Mouse (Mus musculus) stomach, postnatal 0 days (tissue): Measurements from ENCODE around the gene Zfp428. TPM values are rescaled to one million over a fixed set of nuclear protein-coding genes. Genes with fewer than 3 reads are reported as not detected.

ENCODE experiments used
- ATAC-seq: fragments of 200-750 bp; cut with Nextera tagmentation; 2 replicates; pipeline ENCODE4 v1.8.0; 2017; ENCODE audit not compliant: low FRiP score, low TSS enrichment
- DNase-seq: peaks from one replicate; pipeline ENCODE4 v3.0.0-alpha.2; 2016; ENCODE audit warnings: low spot score
- H3K27ac ChIP-seq: fragments of 300-500 bp; sonication (generic); replicated peaks from 2 replicates; pipeline ENCODE4 v1.5.1; 2014; ENCODE audit warnings: mild to moderate bottlenecking, control low read depth
- H3K27me3 ChIP-seq: fragments of 300-500 bp; sonication (generic); 2 replicates; pipeline ENCODE4 v1.6.1; 2014; ENCODE audit warnings: low read length; ENCODE audit not compliant: control insufficient read depth, insufficient read depth
- H3K36me3 ChIP-seq: fragments of 300-500 bp; sonication (generic); 2 replicates; pipeline ENCODE4 v1.6.1; 2014; ENCODE audit warnings: low read length, mixed read lengths; ENCODE audit not compliant: control insufficient read depth, insufficient read depth
- H3K4me1 ChIP-seq: fragments of 300-500 bp; sonication (generic); replicated peaks from 2 replicates; pipeline ENCODE4 v1.6.1; 2014; ENCODE audit warnings: antibody characterized with exemption; ENCODE audit not compliant: control insufficient read depth, insufficient read depth
- H3K4me2 ChIP-seq: fragments of 300-500 bp; sonication (generic); replicated peaks from 2 replicates; pipeline ENCODE4 v1.6.1; 2014; ENCODE audit warnings: low read depth, mild to moderate bottlenecking, control low read depth, moderate library complexity
- H3K4me3 ChIP-seq: fragments of 300-500 bp; sonication (generic); 2 replicates; pipeline ENCODE4 v1.5.1; 2014; ENCODE audit warnings: low read depth, low read length, control low read depth
- H3K9ac ChIP-seq: fragments of 300-500 bp; sonication (generic); 2 replicates; pipeline ENCODE4 v1.6.1; 2014; ENCODE audit warnings: mild to moderate bottlenecking, low read length, control low read depth, mixed read lengths
- H3K9me3 ChIP-seq: fragments of 300-500 bp; sonication (generic); 2 replicates; pipeline ENCODE4 v1.6.1; 2016; ENCODE audit warnings: low read length; ENCODE audit not compliant: control insufficient read depth
- CTCF ChIP-seq: IDR thresholded peaks from 2 replicates; pipeline ENCODE4 v1.5.1; 2016; ENCODE audit warnings: antibody characterized with exemption, low read depth, mild to moderate bottlenecking, moderate library complexity
- EP300 ChIP-seq: optimal IDR thresholded peaks from 2 replicates; pipeline ENCODE3; 2016; ENCODE audit warnings: antibody characterized with exemption
- WGBS: fragments of 180-500 bp; shearing (Covaris S2); extraction: QIAGEN DNeasy Blood & Tissue Kit; methylation state at CpG from one replicate; pipeline ENCODE4 v1.1.7; 2014; 5-methylcytosine and 5-hydroxymethylcytosine counted together
- polyA plus RNA-seq: library from polyadenylated mRNA; unstranded; fragments of >200 nt; fragmentation: Nextera tagmentation; extraction: Ambion mirVana; gene quantifications from 2 replicates; pipeline ENCODE4 v1.2.1, GENCODE M21; 2015

Zfp428 gene
- polyA plus RNA-seq: 13.6 and 15.8 TPM in 2 replicates

- no peaks in the 10 kb centered on the region for H3K36me3 ChIP-seq
- peak; percentile 88 for ATAC-seq
- H3K9ac ChIP-seq: peak within 1 kb of the TSS; percentile 95
- no peaks in the 10 kb centered on the region for H3K4me1 ChIP-seq
- H3K27ac ChIP-seq: peak within 1 kb of the TSS; percentile 98
- no peaks in the 10 kb centered on the region for H3K27me3 ChIP-seq
- peak within 1 kb of the TSS; percentile 91 for H3K4me2 ChIP-seq
- H3K4me3 ChIP-seq: peak within 1 kb of the TSS; percentile 68
- under 1% methylated on average over 75 of the region's 84 CpGs for WGBS
- no peaks in the 10 kb centered on the region for H3K9me3 ChIP-seq
- peak; percentile 90 for DNase-seq
- no peak for TF ChIP-seq EP300
- TF ChIP-seq CTCF: no peak
Observed at GRCm38 (mm10) chr7:24506838-24507725, at the start of gene Zfp428. Gene Zfp428 (plus strand): TSS chr7:24507006.

- H3K27me3 ChIP-seq: no peaks in the 10 kb centered on the region
- no peak overlapping the region for H3K9ac ChIP-seq
- TF ChIP-seq CTCF (no peak), EP300 (no peak)
- no peaks in the 10 kb centered on the region for H3K9me3 ChIP-seq
- H3K4me1 ChIP-seq: 0 out of 2 replicates have a peak, but pooled peaks cover 2% of the 10 kb centered on the region
- ATAC-seq (no peak), DNase-seq (no peak)
- 53% methylated on average over 10 of the region's 10 CpGs for WGBS
- no peak overlapping the region for H3K27ac ChIP-seq
- H3K4me3 ChIP-seq: no peak overlapping the region
- H3K36me3 ChIP-seq: no peaks in the 10 kb centered on the region
- no peak overlapping the region for H3K4me2 ChIP-seq
Observed at GRCm38 (mm10) chr7:24457726-24458370, 49.0 kb upstream of the Zfp428 start.

- no peaks in the 10 kb centered on the region for H3K36me3 ChIP-seq
- 51% methylated on average over 5 of the region's 5 CpGs for WGBS
- H3K4me3 ChIP-seq: no peak overlapping the region
- H3K4me2 ChIP-seq: no peak overlapping the region
- H3K27ac ChIP-seq: peak overlapping the region; percentile 91
- H3K9me3 ChIP-seq: no peaks in the 10 kb centered on the region
- DNase-seq (peak; percentile 74), ATAC-seq (peak; percentile 83)
- TF ChIP-seq EP300 (no peak), CTCF (no peak)
- peaks cover 2% of the 10 kb centered on the region; the same call in 1 of the 2 replicates for H3K4me1 ChIP-seq
- no peaks in the 10 kb centered on the region for H3K27me3 ChIP-seq
- no peak overlapping the region for H3K9ac ChIP-seq
Observed at GRCm38 (mm10) chr7:24459440-24459839, 47.4 kb upstream of the Zfp428 start.

GRCm38 (mm10) chr7:24459843-24460242, 47.0 kb upstream of the Zfp428 start:
- H3K27ac ChIP-seq: peak overlapping the region; percentile 91
- 0 out of 2 replicates have a peak overlapping the region, but pooled peaks have one; percentile 8 for H3K9ac ChIP-seq
- no peaks in the 10 kb centered on the region for H3K36me3 ChIP-seq
- no peaks in the 10 kb centered on the region for H3K27me3 ChIP-seq
- WGBS: 42% methylated on average over 3 of the region's 3 CpGs
- no peak for TF ChIP-seq CTCF
- TF ChIP-seq EP300: no peak
- no peak overlapping the region for H3K4me2 ChIP-seq
- H3K4me1 ChIP-seq: peaks cover 2% of the 10 kb centered on the region; the same call in 1 of the 2 replicates
- H3K9me3 ChIP-seq: no peaks in the 10 kb centered on the region
- peak; percentile 81 for DNase-seq
- peak; percentile 90 for ATAC-seq
- H3K4me3 ChIP-seq: no peak overlapping the region

- TF ChIP-seq EP300 (no peak), CTCF (no peak)
- Histone ChIP-seq H3K4me2 (no peak overlapping the region; the same call in 1 of the 2 replicates), H3K36me3 (no peaks in the 10 kb centered on the region), H3K27me3 (no peaks in the 10 kb centered on the region), H3K4me3 (no peak overlapping the region), H3K27ac (peak overlapping the region; percentile 56), H3K4me1 (peaks cover 2% of the 10 kb centered on the region; the same call in 1 of the 2 replicates), H3K9me3 (no peaks in the 10 kb centered on the region), H3K9ac (no peak overlapping the region)
- DNase-seq (peak; percentile 54), ATAC-seq (peak; percentile 27; the same call in 1 of the 2 replicates)
- WGBS: 37% methylated on average over 14 of the region's 14 CpGs
Observed at GRCm38 (mm10) chr7:24461376-24462051, 45.3 kb upstream of the Zfp428 start.
